Mouse (Mus musculus) CH12.LX (cell line): ENCODE measurements around the gene Nxnl2. TPM values are rescaled to one million over a fixed set of nuclear protein-coding genes. Genes with fewer than 3 reads are reported as not detected.

Source experiments
- DNase-seq: peaks from one replicate; pipeline ENCODE4 v3.0.0-alpha.2; 2013; ENCODE audit errors: extremely low read depth
- H3K27ac ChIP-seq: 2 replicates; pipeline ENCODE4 v1.5.1; 2012; ENCODE audit warnings: low read depth, mild to moderate bottlenecking, control low read depth, moderate library complexity; ENCODE audit not compliant: insufficient read depth
- H3K27me3 ChIP-seq: replicated peaks from 2 replicates; pipeline ENCODE3; 2012; ENCODE audit warnings: inconsistent platforms
- H3K36me3 ChIP-seq, 2 experiments: replicated peaks in 1 of 2; 2 replicates each; pipeline versions ENCODE3 to v1.6.1; 2012; ENCODE audit warnings: inconsistent platforms in 1 of 2, low read length in 1 of 2, mild to moderate bottlenecking in 1 of 2, mixed read lengths in 1 of 2, moderate library complexity in 1 of 2; ENCODE audit not compliant: control insufficient read depth in 1 of 2, insufficient read depth in 1 of 2
- H3K4me1 ChIP-seq, 2 experiments: 2 replicates each; pipeline ENCODE4 v1.6.1; 2012; ENCODE audit warnings: inconsistent platforms in 1 of 2, moderate library complexity in 1 of 2; ENCODE audit not compliant: insufficient read depth in 2 of 2, control insufficient read depth in 1 of 2
- H3K4me2 ChIP-seq: 2 replicates; pipeline ENCODE4 v1.6.1; 2012; ENCODE audit warnings: low read depth, mild to moderate bottlenecking, control low read depth; ENCODE audit not compliant: poor library complexity, insufficient read depth, severe bottlenecking
- H3K4me3 ChIP-seq, 3 experiments: fragments of 150-350 bp in 1 of 3; sonication (generic) in 1 of 3; replicated peaks in 1 of 3; 2 replicates each; pipeline versions ENCODE3 to v1.5.1; 2011 to 2012; ENCODE audit warnings: low read depth in 2 of 3, low read length in 2 of 3, mild to moderate bottlenecking in 2 of 3, moderate library complexity in 2 of 3, control low read depth in 1 of 3, improper control_type of control experiment in 1 of 3, inconsistent platforms in 1 of 3, mixed read lengths in 1 of 3; ENCODE audit not compliant: poor library complexity in 1 of 3
- H3K79me2 ChIP-seq: replicated peaks from 2 replicates; pipeline ENCODE4 v1.6.1; 2012; ENCODE audit warnings: mild to moderate bottlenecking, moderate library complexity; ENCODE audit not compliant: control insufficient read depth, poor library complexity, insufficient read depth, severe bottlenecking; ENCODE audit errors: extremely low read depth
- H3K9ac ChIP-seq: 2 replicates; pipeline ENCODE4 v1.6.1; 2012; ENCODE audit warnings: low read depth, mild to moderate bottlenecking, control low read depth, moderate library complexity; ENCODE audit not compliant: insufficient read depth
- H3K9me3 ChIP-seq: replicated peaks from 2 replicates; pipeline ENCODE3; 2012; ENCODE audit warnings: low read length, inconsistent platforms, mixed read lengths
- BHLHE40 ChIP-seq: IDR thresholded peaks from 2 replicates; pipeline ENCODE4 v1.6.1; 2011; ENCODE audit warnings: mild to moderate bottlenecking, low read depth, low read length, improper control_type of control experiment
- MAFK ChIP-seq: IDR thresholded peaks from 2 replicates; pipeline ENCODE4 v1.6.1; 2011; ENCODE audit warnings: low read length, improper control_type of control experiment; ENCODE audit not compliant: insufficient replicate concordance
- RAD21 ChIP-seq: IDR thresholded peaks from 2 replicates; pipeline ENCODE4 v1.6.1; 2011; ENCODE audit warnings: low read depth, mild to moderate bottlenecking, low read length, improper control_type of control experiment, moderate library complexity
- ZNF384 ChIP-seq: IDR thresholded peaks from 2 replicates; pipeline ENCODE4 v1.6.1; 2012; ENCODE audit warnings: low read depth, low read length, improper control_type of control experiment, inconsistent platforms
- dilution Hi-C: fragments of 300-500 bp; cut with MboI; formaldehyde crosslinking; loops from 2 replicates; pipeline ENCODE4 v1.14.3; 2020; ENCODE audit warnings: low sequenced_read_pairs; ENCODE audit not compliant: extremely low pct_unique_long_range_greater_than_20kb, extremely low pct_ligation_motif_present
- in situ Hi-C: fragments of 300-500 bp; cut with MboI; formaldehyde crosslinking; loops from 3 replicates; pipeline ENCODE4 v1.14.3; 2019; ENCODE audit warnings: low sequenced_read_pairs, low pct_ligation_motif_present, low pct_unique_long_range_greater_than_20kb, mixed read lengths
- polyA plus RNA-seq: library from polyadenylated mRNA; unstranded; fragments of >175 nt; gene quantifications from 2 replicates; pipeline ENCODE4 v1.2.1, GENCODE M21; 2012; ENCODE audit warnings: low read depth; ENCODE audit not compliant: insufficient read length
- total RNA-seq, 2 experiments: library from RNA; depleted of rRNA; stranded (reverse); fragments of 300-350 nt in 1 of 2; fragments of >200 nt in 1 of 2; gene quantifications; 2 replicates each; pipeline ENCODE4 v1.2.3; 2012 to 2014

The Nxnl2 gene
- total and polyA plus RNA-seq, 3 experiments = 0.21 TPM; not detected in 2

DNA sequence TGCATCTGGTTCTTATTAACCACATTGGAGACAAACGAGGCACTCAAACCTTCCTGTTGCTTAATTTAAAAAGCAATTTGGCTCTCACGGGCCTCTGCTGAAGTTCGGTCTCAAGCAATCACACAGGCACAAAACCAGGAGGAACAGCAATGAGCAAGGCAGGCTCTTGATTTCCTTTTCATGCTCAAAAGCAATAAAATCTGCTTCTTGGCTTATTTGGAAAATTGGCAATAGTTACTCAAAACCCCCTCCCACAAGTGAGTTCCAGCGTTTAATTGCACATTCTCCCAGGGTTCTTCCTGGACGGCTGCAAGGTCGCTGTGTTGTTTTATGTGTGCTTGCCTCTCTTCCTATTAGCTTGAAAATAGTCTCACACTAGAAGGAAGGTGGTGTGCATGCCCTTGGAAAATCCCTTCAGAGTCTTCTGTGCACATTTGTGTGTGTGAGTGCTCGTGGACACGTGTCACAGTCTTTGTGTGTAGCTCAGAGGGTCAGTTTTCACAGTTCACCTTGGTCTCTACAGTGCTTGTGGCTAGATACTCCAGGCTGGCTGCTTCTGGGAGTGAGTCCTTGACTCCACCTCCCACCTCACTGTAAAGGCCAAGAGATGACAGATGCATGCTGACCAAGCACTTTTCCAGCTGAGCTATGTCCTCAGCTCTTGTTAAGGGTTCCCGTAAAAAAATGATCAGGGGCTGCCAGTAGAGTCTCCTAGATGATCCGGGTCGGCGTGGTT is 50.8 kb downstream of the Nxnl2 start:
- in situ Hi-C loops = no loop called here
- Histone ChIP-seq H3K9me3 (peaks cover 4% of the 10 kb centered on the region), H3K79me2 (no peaks in the 10 kb centered on the region), H3K27ac (no peak overlapping the region), H3K27me3 (no peaks in the 10 kb centered on the region), H3K4me3 (no peak overlapping the region), H3K36me3 (no peaks in the 10 kb centered on the region), H3K4me1 (peaks cover 3 to 45% of the 10 kb centered on the region in 2 experiments), H3K4me2 (no peak overlapping the region), H3K9ac (no peak overlapping the region)
- no peak for DNase-seq
- dilution Hi-C loops = no loop called here
- TF ChIP-seq RAD21 = no peak
- no peak for TF ChIP-seq BHLHE40
- TF ChIP-seq ZNF384 = no peak
- 0 out of 2 replicates have a peak, but pooled peaks have one; percentile 35 for TF ChIP-seq MAFK

Other genes with a start within 250 kb of the Nxnl2 start
- gene Spin1, start 70.1 kb upstream of the Nxnl2 start, total RNA-seq (2012; rRNA removed) = 12.2 and 15.2 TPM in 2 replicates
- 37.4 and 37.8 TPM in 2 replicates for gene Spin1, start 70.1 kb upstream of the Nxnl2 start, total RNA-seq (2014; rRNA removed)
- gene Spin1, start 70.1 kb upstream of the Nxnl2 start, polyA plus RNA-seq = 23.7 and 25.4 TPM in 2 replicates
- 5.9 and 8.6 TPM in 2 replicates for gene S1pr3, start 237.6 kb downstream of the Nxnl2 start, total RNA-seq (2012; rRNA removed)
- gene S1pr3, start 237.6 kb downstream of the Nxnl2 start, total RNA-seq (2014; rRNA removed) = 6.6 and 7.5 TPM in 2 replicates
- 30.4 and 33.4 TPM in 2 replicates for gene S1pr3, start 237.6 kb downstream of the Nxnl2 start, polyA plus RNA-seq